Mouse (Mus musculus): ENCODE results near the gene Zbed5. TPM values are rescaled to one million over a fixed set of nuclear protein-coding genes. Genes with fewer than 3 reads are reported as not detected.

Gene Zbed5
- total and polyA plus RNA-seq, 3 experiments = 4.0 to 4.2 TPM; not detected in 1

DNA sequence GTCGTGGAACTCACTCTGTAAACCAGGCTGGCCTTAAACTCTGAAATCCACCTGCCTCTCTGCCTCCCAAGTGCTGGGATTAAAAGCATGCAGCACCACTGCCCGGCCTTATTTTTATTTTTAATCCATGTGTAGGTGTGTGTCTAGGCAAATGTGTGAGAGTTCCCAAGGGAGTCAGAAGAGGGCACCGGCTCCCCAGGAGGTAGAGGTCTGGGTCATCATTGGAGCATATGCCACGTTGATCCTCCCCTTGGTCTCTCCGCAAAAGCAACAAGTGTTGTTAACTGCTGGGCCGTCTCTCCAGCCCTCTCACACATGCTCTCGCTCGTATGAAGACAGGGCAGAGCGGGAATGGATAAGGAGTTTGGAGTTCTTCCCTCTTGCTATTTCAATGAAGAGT is 23.2 kb downstream of the Zbed5 start:
- Histone ChIP-seq H3K36me3 (ENCODE audit: control insufficient read depth in 1 of 2, insufficient read depth in 2 of 2, low read length in 2 of 2) (peaks cover 0 to 8% of the 10 kb centered on the region in 2 experiments; a peak in 2 of 4 replicates), H3K27me3 (ENCODE audit: control insufficient read depth in 1 of 2, insufficient read depth in 2 of 2, low read length in 2 of 2) (no peaks in the 10 kb centered on the region), H3K9ac (ENCODE audit: control insufficient read depth, low read depth, low read length, poor library complexity, severe bottlenecking) (0 out of 2 replicates have a peak overlapping the region, but pooled peaks have one; percentile 2), H3K4me1 (ENCODE audit: control insufficient read depth in 1 of 2, insufficient read depth in 2 of 2, low read length in 2 of 2) (peaks cover 0 to 6% of the 10 kb centered on the region in 2 experiments; a peak in 1 of 4 replicates), H3K27ac (ENCODE audit: control insufficient read depth, low read depth, low read length) (no peak overlapping the region), H3K4me3 (ENCODE audit: control insufficient read depth in 1 of 2, insufficient read depth in 1 of 2, low read depth in 2 of 2, low read length in 2 of 2) (no peak overlapping the region), H3K9me3 (replicated peaks; ENCODE audit: insufficient read depth, low read length) (no peaks in the 10 kb centered on the region), H3K79me2 (ENCODE audit: control insufficient read depth, insufficient read depth, low read length, poor library complexity) (no peaks in the 10 kb centered on the region)
- no peak for DNase-seq (ENCODE audit: low read depth, low spot score)
- TF ChIP-seq CTCF (IDR thresholded peaks at IDR 0.05 in 2 of 3, conservative IDR thresholded peaks at IDR 0.05 in 1 of 3; ENCODE audit: control insufficient read depth in 1 of 3, insufficient read depth in 1 of 3, low read depth in 2 of 3, low read length in 3 of 3, poor library complexity in 1 of 3, severe bottlenecking in 1 of 3) (0 out of 6 replicates have a peak, but pooled peaks of 1 of the 3 experiments have one; percentile 2), ETS1 (IDR thresholded peaks at IDR 0.05; ENCODE audit: low read depth, low read length) (no peak)

- H3K4me3 ChIP-seq (ENCODE audit: control insufficient read depth in 1 of 2, insufficient read depth in 1 of 2, low read depth in 2 of 2, low read length in 2 of 2) = no peak overlapping the region
- no peaks in the 10 kb centered on the region for H3K9me3 ChIP-seq (replicated peaks; ENCODE audit: insufficient read depth, low read length)
- no peak for DNase-seq (ENCODE audit: low read depth, low spot score)
- no peaks in the 10 kb centered on the region for H3K79me2 ChIP-seq (ENCODE audit: control insufficient read depth, insufficient read depth, low read length, poor library complexity)
- H3K4me1 ChIP-seq (ENCODE audit: control insufficient read depth in 1 of 2, insufficient read depth in 2 of 2, low read length in 2 of 2) = peaks cover 0 to 6% of the 10 kb centered on the region in 2 experiments; a peak in 1 of 4 replicates
- no peaks in the 10 kb centered on the region for H3K27me3 ChIP-seq (ENCODE audit: control insufficient read depth in 1 of 2, insufficient read depth in 2 of 2, low read length in 2 of 2)
- peaks cover 0 to 8% of the 10 kb centered on the region in 2 experiments; a peak in 2 of 4 replicates for H3K36me3 ChIP-seq (ENCODE audit: control insufficient read depth in 1 of 2, insufficient read depth in 2 of 2, low read length in 2 of 2)
- H3K9ac ChIP-seq (ENCODE audit: control insufficient read depth, low read depth, low read length, poor library complexity, severe bottlenecking) = no peak overlapping the region
- no peak overlapping the region for H3K27ac ChIP-seq (ENCODE audit: control insufficient read depth, low read depth, low read length)
- TF ChIP-seq NELFE (IDR thresholded peaks at IDR 0.05; ENCODE audit: low read depth, low read length) = no peak
- TF ChIP-seq USF1 (IDR thresholded peaks at IDR 0.05; ENCODE audit: low read depth, low read length) = no peak
- no peak for TF ChIP-seq MYC (IDR thresholded peaks at IDR 0.05; ENCODE audit: low read depth, low read length)
- TF ChIP-seq ETS1 (IDR thresholded peaks at IDR 0.05; ENCODE audit: low read depth, low read length) = no peak
- no peak for TF ChIP-seq KAT2A (conservative IDR thresholded peaks at IDR 0.05; ENCODE audit: low read depth, low read length)
- no peak for TF ChIP-seq MXI1 (IDR thresholded peaks at IDR 0.05; ENCODE audit: low read depth, low read length)
- TF ChIP-seq ZMIZ1 (IDR thresholded peaks at IDR 0.05; ENCODE audit: low read depth, low read length) = no peak
- TF ChIP-seq POLR2A (IDR thresholded peaks at IDR 0.05; ENCODE audit: control insufficient read depth in 1 of 2, insufficient read depth in 1 of 2, low read depth in 1 of 2, low read length in 2 of 2, poor library complexity in 1 of 2) = no peak
- TF ChIP-seq RCOR1 (IDR thresholded peaks at IDR 0.05; ENCODE audit: low read depth, low read length) = no peak
- no peak for TF ChIP-seq UBTF (IDR thresholded peaks at IDR 0.05; ENCODE audit: borderline replicate concordance, insufficient read depth, low read depth, low read length)
- no peak for TF ChIP-seq MEF2A (IDR thresholded peaks at IDR 0.05; ENCODE audit: extremely low read depth, insufficient replicate concordance, low read depth, low read length, poor library complexity, severe bottlenecking)
- TF ChIP-seq TAL1 (IDR thresholded peaks at IDR 0.05; ENCODE audit: low read length) = no peak
- no peak for TF ChIP-seq MAFK (IDR thresholded peaks at IDR 0.05; ENCODE audit: borderline replicate concordance, low read depth, low read length)
- no peak for TF ChIP-seq ZKSCAN1 (IDR thresholded peaks at IDR 0.05; ENCODE audit: low read depth, low read length)
- TF ChIP-seq POLR2AphosphoS5 (IDR thresholded peaks at IDR 0.05; ENCODE audit: borderline replicate concordance, low read depth, low read length) = no peak
- no peak for TF ChIP-seq CTCF (IDR thresholded peaks at IDR 0.05 in 2 of 3, conservative IDR thresholded peaks at IDR 0.05 in 1 of 3; ENCODE audit: control insufficient read depth in 1 of 3, insufficient read depth in 1 of 3, low read depth in 2 of 3, low read length in 3 of 3, poor library complexity in 1 of 3, severe bottlenecking in 1 of 3)
- TF ChIP-seq GATA1 (IDR thresholded peaks at IDR 0.05; ENCODE audit: low read depth, low read length) = no peak
- no peak for TF ChIP-seq HCFC1 (IDR thresholded peaks at IDR 0.05; ENCODE audit: low read depth, low read length)
- TF ChIP-seq ELF1 (IDR thresholded peaks at IDR 0.05; ENCODE audit: low read depth, low read length) = no peak
- no peak for TF ChIP-seq SIN3A (IDR thresholded peaks at IDR 0.05; ENCODE audit: low read length)
Observed at GRCm38 (mm10) chr5:129919320-129919719, 23.8 kb downstream of the Zbed5 start.
